Mouse (Mus musculus): ENCODE data around the gene Cyth1. TPM values are rescaled to one million over a fixed set of nuclear protein-coding genes. Genes with fewer than 3 reads are reported as not detected.

The Cyth1 gene
- total and polyA plus RNA-seq, 3 experiments = 13.2 to 13.6 TPM; not detected in 1

DNA sequence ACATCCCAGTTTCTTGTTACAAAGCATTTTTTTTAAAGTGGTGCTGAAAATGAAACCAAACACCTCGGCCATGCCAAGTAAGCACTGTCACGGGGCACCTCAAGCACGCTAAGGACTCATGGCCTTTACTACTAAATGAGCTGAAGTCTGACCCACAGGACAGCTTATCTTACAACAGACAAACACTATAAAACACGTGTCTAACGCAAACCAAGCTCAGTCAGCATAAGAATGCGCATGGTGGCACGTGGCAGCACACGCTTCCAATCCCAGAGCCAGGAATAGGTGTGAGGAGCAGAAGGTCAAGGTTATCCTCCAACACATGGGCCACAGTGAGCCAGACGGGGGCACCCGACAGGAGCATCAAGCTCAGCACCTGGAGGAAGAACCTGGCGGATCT is 17.2 kb upstream of the Cyth1 start:
- no peak overlapping the region for H3K27ac ChIP-seq (ENCODE audit: control insufficient read depth, low read depth, low read length)
- no peaks in the 10 kb centered on the region for H3K9me3 ChIP-seq (replicated peaks; ENCODE audit: insufficient read depth, low read length)
- no peaks in the 10 kb centered on the region for H3K79me2 ChIP-seq (ENCODE audit: control insufficient read depth, insufficient read depth, low read length, poor library complexity)
- H3K4me1 ChIP-seq (ENCODE audit: control insufficient read depth in 1 of 2, insufficient read depth in 2 of 2, low read length in 2 of 2) = no peaks in the 10 kb centered on the region
- no peaks in the 10 kb centered on the region for H3K27me3 ChIP-seq (ENCODE audit: control insufficient read depth in 1 of 2, insufficient read depth in 2 of 2, low read length in 2 of 2)
- H3K9ac ChIP-seq (ENCODE audit: control insufficient read depth, low read depth, low read length, poor library complexity, severe bottlenecking) = no peak overlapping the region
- H3K4me3 ChIP-seq (ENCODE audit: control insufficient read depth in 1 of 2, insufficient read depth in 1 of 2, low read depth in 2 of 2, low read length in 2 of 2) = no peak overlapping the region
- TF ChIP-seq ZNF384 (IDR thresholded peaks at IDR 0.05; ENCODE audit: low read depth, low read length) (no peak), ZMIZ1 (IDR thresholded peaks at IDR 0.05; ENCODE audit: low read depth, low read length) (no peak), HCFC1 (IDR thresholded peaks at IDR 0.05; ENCODE audit: low read depth, low read length) (no peak), USF1 (IDR thresholded peaks at IDR 0.05; ENCODE audit: low read depth, low read length) (no peak), TAL1 (IDR thresholded peaks at IDR 0.05; ENCODE audit: low read length) (no peak), ZC3H11A (IDR thresholded peaks at IDR 0.05; ENCODE audit: low read depth, low read length) (no peak), POLR2AphosphoS2 (IDR thresholded peaks at IDR 0.05; ENCODE audit: low read length) (no peak), UBTF (IDR thresholded peaks at IDR 0.05; ENCODE audit: borderline replicate concordance, insufficient read depth, low read depth, low read length) (no peak), BHLHE40 (IDR thresholded peaks at IDR 0.05; ENCODE audit: borderline replicate concordance, low read depth, low read length) (no peak), MYB (IDR thresholded peaks at IDR 0.05; ENCODE audit: low read depth, low read length) (no peak), TCF12 (IDR thresholded peaks at IDR 0.05; ENCODE audit: low read depth, low read length) (no peak), NRF1 (IDR thresholded peaks at IDR 0.05; ENCODE audit: insufficient read depth, low read depth, low read length, poor library complexity, severe bottlenecking) (no peak), POLR2AphosphoS5 (IDR thresholded peaks at IDR 0.05; ENCODE audit: borderline replicate concordance, low read depth, low read length) (no peak), ETS1 (IDR thresholded peaks at IDR 0.05; ENCODE audit: low read depth, low read length) (no peak), MAFK (IDR thresholded peaks at IDR 0.05; ENCODE audit: borderline replicate concordance, low read depth, low read length) (no peak), RCOR1 (IDR thresholded peaks at IDR 0.05; ENCODE audit: low read depth, low read length) (no peak), RAD21 (IDR thresholded peaks at IDR 0.05; ENCODE audit: low read depth, low read length) (no peak), SIN3A (IDR thresholded peaks at IDR 0.05; ENCODE audit: low read length) (no peak)
- peaks cover 0 to 31% of the 10 kb centered on the region in 2 experiments; a peak in 2 of 4 replicates for H3K36me3 ChIP-seq (ENCODE audit: control insufficient read depth in 1 of 2, insufficient read depth in 2 of 2, low read length in 2 of 2)
- no peak for DNase-seq (ENCODE audit: low read depth, low spot score)

DNA sequence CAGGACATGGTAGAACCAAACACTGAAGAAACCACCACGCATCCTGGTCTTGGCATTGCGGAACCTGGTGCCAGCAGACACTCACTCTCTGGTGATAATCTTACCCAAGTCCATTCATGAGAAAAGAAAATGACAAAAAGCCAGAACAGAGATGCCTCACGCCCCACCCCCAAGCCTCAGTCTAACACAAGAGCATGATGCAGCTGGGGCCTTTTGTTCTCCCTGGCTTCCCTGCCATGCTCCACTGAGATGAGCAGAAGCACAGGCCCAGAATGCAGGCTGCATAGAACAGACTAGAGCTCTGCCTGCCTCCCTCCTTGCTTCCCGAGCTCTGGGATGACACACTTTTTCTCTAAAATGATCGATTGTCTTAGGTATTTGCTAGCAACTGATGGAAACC is 14.8 kb upstream of the Cyth1 start:
- Histone ChIP-seq H3K4me3 (ENCODE audit: control insufficient read depth in 1 of 2, insufficient read depth in 1 of 2, low read depth in 2 of 2, low read length in 2 of 2) (no peak overlapping the region), H3K27ac (ENCODE audit: control insufficient read depth, low read depth, low read length) (no peak overlapping the region), H3K4me1 (ENCODE audit: control insufficient read depth in 1 of 2, insufficient read depth in 2 of 2, low read length in 2 of 2) (no peaks in the 10 kb centered on the region), H3K79me2 (ENCODE audit: control insufficient read depth, insufficient read depth, low read length, poor library complexity) (no peaks in the 10 kb centered on the region), H3K9me3 (replicated peaks; ENCODE audit: insufficient read depth, low read length) (no peaks in the 10 kb centered on the region), H3K9ac (ENCODE audit: control insufficient read depth, low read depth, low read length, poor library complexity, severe bottlenecking) (no peak overlapping the region), H3K27me3 (ENCODE audit: control insufficient read depth in 1 of 2, insufficient read depth in 2 of 2, low read length in 2 of 2) (no peaks in the 10 kb centered on the region), H3K36me3 (ENCODE audit: control insufficient read depth in 1 of 2, insufficient read depth in 2 of 2, low read length in 2 of 2) (peaks cover 0 to 21% of the 10 kb centered on the region in 2 experiments; a peak in 2 of 4 replicates)
- TF ChIP-seq MAZ (IDR thresholded peaks at IDR 0.05; ENCODE audit: low read depth, low read length) (no peak), CHD1 (IDR thresholded peaks at IDR 0.05; ENCODE audit: low read depth, low read length) (no peak), E2F4 (IDR thresholded peaks at IDR 0.05; ENCODE audit: borderline replicate concordance, low read depth, low read length) (no peak), HCFC1 (IDR thresholded peaks at IDR 0.05; ENCODE audit: low read depth, low read length) (no peak), RCOR1 (IDR thresholded peaks at IDR 0.05; ENCODE audit: low read depth, low read length) (no peak), NELFE (IDR thresholded peaks at IDR 0.05; ENCODE audit: low read depth, low read length) (no peak), RAD21 (IDR thresholded peaks at IDR 0.05; ENCODE audit: low read depth, low read length) (no peak), UBTF (IDR thresholded peaks at IDR 0.05; ENCODE audit: borderline replicate concordance, insufficient read depth, low read depth, low read length) (no peak), POLR2AphosphoS5 (IDR thresholded peaks at IDR 0.05; ENCODE audit: borderline replicate concordance, low read depth, low read length) (no peak), POLR2AphosphoS2 (IDR thresholded peaks at IDR 0.05; ENCODE audit: low read length) (no peak), USF1 (IDR thresholded peaks at IDR 0.05; ENCODE audit: low read depth, low read length) (no peak), MAFK (IDR thresholded peaks at IDR 0.05; ENCODE audit: borderline replicate concordance, low read depth, low read length) (no peak), GABPA (IDR thresholded peaks at IDR 0.05; ENCODE audit: low read depth, low read length) (no peak)
- no peak for DNase-seq (ENCODE audit: low read depth, low spot score)

Measured in MEL (cell line).